Mouse (Mus musculus) embryonic fibroblast, embryonic 13.5 days (primary cell): Measurements from ENCODE around the gene Pogz. TPM values are rescaled to one million over a fixed set of nuclear protein-coding genes. Genes with fewer than 3 reads are reported as not detected.
"Not testable (repeated sequence)": the region's sequence is repeated elsewhere in the genome, so short reads cannot be mapped to it uniquely, and the experiment has no call there.

Experiments used
- H3K27ac ChIP-seq: 2 replicates; pipeline ENCODE4 v1.5.1; 2012; ENCODE audit warnings: low read length, control low read depth, inconsistent platforms; ENCODE audit not compliant: insufficient read depth
- H3K4me1 ChIP-seq: 2 replicates; pipeline ENCODE4 v1.6.1; 2011; ENCODE audit warnings: low read length; ENCODE audit not compliant: control insufficient read depth, insufficient read depth
- H3K4me3 ChIP-seq: 2 replicates; pipeline ENCODE4 v1.5.1; 2011; ENCODE audit warnings: mild to moderate bottlenecking, control low read depth, low read length; ENCODE audit not compliant: insufficient read depth
- CTCF ChIP-seq: IDR thresholded peaks from 2 replicates; pipeline ENCODE4 v1.5.1; 2011; ENCODE audit warnings: mild to moderate bottlenecking, control low read depth, low read length, moderate library complexity, borderline replicate concordance; ENCODE audit not compliant: insufficient read depth
- POLR2A ChIP-seq: IDR thresholded peaks from 2 replicates; pipeline ENCODE4 v1.6.1; 2011; ENCODE audit warnings: low read depth, mild to moderate bottlenecking, control low read depth, low read length, moderate library complexity
- polyA plus RNA-seq: library from polyadenylated mRNA; stranded (reverse); fragments of >200 nt; gene quantifications from 2 replicates; pipeline ENCODE4 v1.2.4, GENCODE M21; 2011; ENCODE audit warnings: low read depth; ENCODE audit not compliant: missing spikeins, insufficient read length

Pogz gene
- polyA plus RNA-seq, 1 experiment, result 41.6 TPM

GRCm38 (mm10) chr3:94911050-94911693, 73.8 kb downstream of the Pogz start:
- H3K27ac ChIP-seq, result no peak overlapping the region
- H3K4me1 ChIP-seq, result no peaks in the 10 kb centered on the region
- TF ChIP-seq CTCF (no peak), POLR2A (no peak)
- H3K4me3 ChIP-seq, result no peak overlapping the region

- no peak overlapping the region for H3K4me3 ChIP-seq
- TF ChIP-seq POLR2A, result no peak
- no peak for TF ChIP-seq CTCF
- H3K4me1 ChIP-seq, result no peaks in the 10 kb centered on the region
- H3K27ac ChIP-seq, result no peak overlapping the region
These were observed 76.4 kb downstream of the Pogz start for GRCm38 (mm10) chr3:94913801-94914200.

GRCm38 (mm10) chr3:94915903-94916741, 78.8 kb downstream of the Pogz start:
- no peaks in the 10 kb centered on the region for H3K4me1 ChIP-seq
- TF ChIP-seq POLR2A (no peak), CTCF (no peak)
- no peak overlapping the region for H3K27ac ChIP-seq
- H3K4me3 ChIP-seq, result no peak overlapping the region

- no peak for TF ChIP-seq CTCF
- no peak for TF ChIP-seq POLR2A
- H3K4me3 ChIP-seq, result no peak overlapping the region
- H3K4me1 ChIP-seq, result no peaks in the 10 kb centered on the region
- no peak overlapping the region for H3K27ac ChIP-seq
These were observed 80.5 kb downstream of the Pogz start for GRCm38 (mm10) chr3:94917816-94918361.

GRCm38 (mm10) chr3:94918845-94919244, 81.5 kb downstream of the Pogz start:
- no peak overlapping the region for H3K4me3 ChIP-seq

GRCm38 (mm10) chr3:94921104-94921503, 83.7 kb downstream of the Pogz start:
- no peaks in the 10 kb centered on the region for H3K4me1 ChIP-seq
- TF ChIP-seq POLR2A (no peak), CTCF (no peak)
- H3K27ac ChIP-seq, result no peak overlapping the region
- no peak overlapping the region for H3K4me3 ChIP-seq

More at GRCm38 (mm10) chr3:94918845-94919244, 81.5 kb downstream of the Pogz start:
- Histone ChIP-seq H3K27ac (no peak overlapping the region), H3K4me1 (no peaks in the 10 kb centered on the region)
- TF ChIP-seq POLR2A (no peak), CTCF (no peak)

- H3K27ac ChIP-seq, result no peak overlapping the region
- H3K4me1 ChIP-seq, result no peaks in the 10 kb centered on the region
These were observed 85.0 kb downstream of the Pogz start for GRCm38 (mm10) chr3:94922333-94922732.

GRCm38 (mm10) chr3:94924688-94925087, 87.3 kb downstream of the Pogz start:
- TF ChIP-seq CTCF, result no peak
- no peak for TF ChIP-seq POLR2A
- H3K4me3 ChIP-seq, result no peak overlapping the region
- no peak overlapping the region for H3K27ac ChIP-seq
- H3K4me1 ChIP-seq, result no peaks in the 10 kb centered on the region

More at GRCm38 (mm10) chr3:94922333-94922732, 85.0 kb downstream of the Pogz start:
- TF ChIP-seq CTCF (no peak), POLR2A (no peak)
- no peak overlapping the region for H3K4me3 ChIP-seq

GRCm38 (mm10) chr3:94926301-94926736, 89.0 kb downstream of the Pogz start:
- H3K27ac ChIP-seq, H3K4me3 ChIP-seq, H3K4me1 ChIP-seq: not testable (repeated sequence)

GRCm38 (mm10) chr3:94928979-94929378, 91.6 kb downstream of the Pogz start:
- not testable (repeated sequence) for H3K27ac ChIP-seq, H3K4me1 ChIP-seq, H3K4me3 ChIP-seq

- H3K4me3 ChIP-seq, H3K27ac ChIP-seq, H3K4me1 ChIP-seq: not testable (repeated sequence)
These were observed 93.3 kb downstream of the Pogz start for GRCm38 (mm10) chr3:94930386-94931266.

GRCm38 (mm10) chr3:94931427-94932082, 94.2 kb downstream of the Pogz start:
- H3K4me3 ChIP-seq, H3K27ac ChIP-seq, H3K4me1 ChIP-seq: not testable (repeated sequence)
